Mouse (Mus musculus) adrenal gland, adult (tissue): ENCODE results near the gene Vstm2l.
A peak's percentile ranks its signal among the peaks of the same experiment; 100 is the strongest.

Experiments used
- DNase-seq, 2 experiments: peaks; one replicate each; pipeline ENCODE4 v3.0.0; 2022 to 2023; ENCODE audit warnings: low spot score in 1 of 2; ENCODE audit not compliant: inconsistent age in 2 of 2

The Vstm2l gene

GRCm38 (mm10) chr2:157989946-157990345 is 75.5 kb downstream of the Vstm2l start:
- peak in 1 of 2 experiments; percentile 58 for DNase-seq

- no peak for DNase-seq
Observed at GRCm38 (mm10) chr2:157991026-157991425, 76.6 kb downstream of the Vstm2l start.

GRCm38 (mm10) chr2:157992501-157992900 is 78.0 kb downstream of the Vstm2l start:
- DNase-seq = no peak
